Mouse (Mus musculus) limb, embryonic 10.5 days (tissue): ENCODE results near the gene Hoxc10. TPM values are rescaled to one million over a fixed set of nuclear protein-coding genes. Genes with fewer than 3 reads are reported as not detected.
A peak's percentile ranks its signal among the peaks of the same experiment; 100 is the strongest.

Experiments
- DNase-seq: peaks from one replicate; pipeline ENCODE4 v3.0.0-alpha.2; 2017; ENCODE audit warnings: low spot score
- H3K27ac ChIP-seq: fragments of 300-500 bp; sonication (generic); 2 replicates; pipeline ENCODE4 v1.5.1; 2016; ENCODE audit warnings: mild to moderate bottlenecking
- H3K27me3 ChIP-seq: fragments of 300-500 bp; sonication (generic); 2 replicates; pipeline ENCODE4 v1.6.1; 2016; ENCODE audit warnings: low read depth, mild to moderate bottlenecking; ENCODE audit not compliant: poor library complexity, severe bottlenecking
- H3K36me3 ChIP-seq: fragments of 300-500 bp; sonication (generic); 2 replicates; pipeline ENCODE4 v1.6.1; 2016; ENCODE audit warnings: mild to moderate bottlenecking, moderate library complexity
- H3K4me1 ChIP-seq: fragments of 300-500 bp; sonication (generic); 2 replicates; pipeline ENCODE4 v1.6.1; 2016
- H3K4me3 ChIP-seq: fragments of 300-500 bp; sonication (generic); 2 replicates; pipeline ENCODE4 v1.5.1; 2016; ENCODE audit warnings: mild to moderate bottlenecking, moderate library complexity
- H3K9me3 ChIP-seq: fragments of 300-500 bp; sonication (generic); replicated peaks from 2 replicates; pipeline ENCODE4 v1.6.1; 2016; ENCODE audit warnings: mild to moderate bottlenecking
- WGBS: fragments of 180-500 bp; shearing (Covaris S2); methylation state at CpG from one replicate; pipeline ENCODE4 v1.1.7; 2016; 5-methylcytosine and 5-hydroxymethylcytosine counted together
- microRNA counts: library from miRNA; unstranded; fragments of <30 nt; microRNA quantifications from one replicate; lab custom pipeline; 2017
- microRNA-seq: library from miRNA; unstranded; fragments of <30 nt; microRNA quantifications from one replicate; pipeline ENCODE4, GENCODE M21; 2017
- polyA plus RNA-seq: library from polyadenylated mRNA; unstranded; fragments of >200 nt; fragmentation: Nextera tagmentation; extraction: Ambion mirVana; gene quantifications from 2 replicates; pipeline ENCODE4 v1.2.1, GENCODE M21; 2016

Hoxc10 gene
- polyA plus RNA-seq, 1 experiment from 2014 or later: 51.4 TPM

- WGBS: under 1% methylated on average over 57 of the region's 57 CpGs
- peak; percentile 87 for DNase-seq
- Histone ChIP-seq H3K4me3 (peak overlapping the region; percentile 50), H3K27ac (peak overlapping the region; percentile 89), H3K27me3 (peaks cover 97% of the 10 kb centered on the region), H3K36me3 (no peaks in the 10 kb centered on the region; the same call in 1 of the 2 replicates), H3K9me3 (no peaks in the 10 kb centered on the region), H3K4me1 (peaks cover 98% of the 10 kb centered on the region)
These were observed 47.8 kb downstream of the Hoxc10 start for GRCm38 (mm10) chr15:103014166-103015008.

- peak overlapping the region; percentile 50 for H3K4me3 ChIP-seq
- under 1% methylated on average over 24 of the region's 28 CpGs for WGBS
- H3K27me3 ChIP-seq: peaks cover 98% of the 10 kb centered on the region
- peak; percentile 80 for DNase-seq
- H3K4me1 ChIP-seq: peaks cover 98% of the 10 kb centered on the region
- H3K36me3 ChIP-seq: no peaks in the 10 kb centered on the region; the same call in 1 of the 2 replicates
- no peaks in the 10 kb centered on the region for H3K9me3 ChIP-seq
- H3K27ac ChIP-seq: peak overlapping the region; percentile 89
These were observed 48.4 kb downstream of the Hoxc10 start for GRCm38 (mm10) chr15:103015009-103015399.

GRCm38 (mm10) chr15:103015406-103016166 is 49.0 kb downstream of the Hoxc10 start:
- H3K36me3 ChIP-seq: no peaks in the 10 kb centered on the region; the same call in 1 of the 2 replicates
- 2% methylated on average over 19 of the region's 19 CpGs for WGBS
- H3K9me3 ChIP-seq: no peaks in the 10 kb centered on the region
- H3K27me3 ChIP-seq: peaks cover 98% of the 10 kb centered on the region
- peak overlapping the region; percentile 50 for H3K4me3 ChIP-seq
- peaks cover 98% of the 10 kb centered on the region for H3K4me1 ChIP-seq
- peak; percentile 72 for DNase-seq
- H3K27ac ChIP-seq: peak overlapping the region; percentile 89

- Histone ChIP-seq H3K4me1 (peaks cover 91% of the 10 kb centered on the region), H3K36me3 (no peaks in the 10 kb centered on the region), H3K27me3 (peaks cover 99% of the 10 kb centered on the region), H3K9me3 (no peaks in the 10 kb centered on the region), H3K4me3 (peak within 1 kb of the TSS; percentile 35), H3K27ac (peak within 1 kb of the TSS; percentile 75)
- WGBS: 2% methylated on average over 9 of the region's 9 CpGs
- peak; percentile 63 for DNase-seq
These were observed 52.0 kb downstream of the Hoxc10 start, which contains the start of gene Hoxc4 for GRCm38 (mm10) chr15:103018636-103019035. Gene Hoxc4 (plus strand): TSS chr15:103018934.

- Histone ChIP-seq H3K27me3 (peaks cover 100% of the 10 kb centered on the region), H3K4me1 (peaks cover 86% of the 10 kb centered on the region), H3K9me3 (no peaks in the 10 kb centered on the region), H3K36me3 (no peaks in the 10 kb centered on the region), H3K27ac (no peak overlapping the region), H3K4me3 (peak overlapping the region; percentile 36)
- WGBS: under 1% methylated on average over 8 of the region's 8 CpGs
- no peak for DNase-seq
These were observed 54.4 kb downstream of the Hoxc10 start for GRCm38 (mm10) chr15:103020899-103021418.

MicroRNAs encoded within 50 kb of the gene (microRNA counts, 519-probe panel; counts per million panel counts)
- microRNA mmu-miR-615-3p (lab: Ali Mortazavi, UCI) (684 counts per million, percentile 72 among the panel's probes with 10 or more counts), microRNA mmu-miR-615-5p (lab: Ali Mortazavi, UCI) (684 counts per million, percentile 72 among the panel's probes with 10 or more counts)

Small RNAs within 50 kb of the gene (microRNA-seq; reads per million reads assigned to microRNA genes)
- gene Mir196a-2 (1,846 reads per million, percentile 83 among the genes with 10 or more reads in this experiment), gene Mir615 (5,586 reads per million, percentile 92 among the genes with 10 or more reads in this experiment)

Other genes starting within 250 kb of the Hoxc10 start
- 26.3 and 33.5 TPM in 2 replicates for gene Calcoco1, start 244.6 kb upstream of the Hoxc10 start, polyA plus RNA-seq
- gene Hoxc13, start 45.7 kb upstream of the Hoxc10 start, polyA plus RNA-seq: 0.51 and 1.2 TPM in 2 replicates
- gene Hoxc12, start 30.0 kb upstream of the Hoxc10 start, polyA plus RNA-seq: 0.36 TPM in 1 of 2 replicates, not detected in the other
- gene Hoxc11, start 12.4 kb upstream of the Hoxc10 start, polyA plus RNA-seq: 2.4 and 4.7 TPM in 2 replicates
- gene Hoxc5, start 647 bp downstream of the Hoxc10 start, polyA plus RNA-seq: 10.6 and 12.7 TPM in 2 replicates
- gene Hoxc9, start 9.6 kb downstream of the Hoxc10 start, polyA plus RNA-seq: 4.4 and 6.9 TPM in 2 replicates
- gene Hoxc8, start 23.8 kb downstream of the Hoxc10 start, polyA plus RNA-seq: 5.1 and 6.0 TPM in 2 replicates
- gene Hoxc6, start 31.5 kb downstream of the Hoxc10 start, polyA plus RNA-seq: 10.1 and 10.2 TPM in 2 replicates
- 9.1 and 9.8 TPM in 2 replicates for gene Hoxc4, start 52.1 kb downstream of the Hoxc10 start, polyA plus RNA-seq
- gene Smug1, start 200.3 kb downstream of the Hoxc10 start, polyA plus RNA-seq: 16.2 and 16.8 TPM in 2 replicates